Mouse (Mus musculus) cerebellum, postnatal 10 days (tissue): ENCODE measurements around the gene Gbf1.
"Not testable (repeated sequence)": the region's sequence is repeated elsewhere in the genome, so short reads cannot be mapped to it uniquely, and the experiment has no call there.

Experiments
- DNase-seq, 2 experiments: peaks; one replicate each; pipeline ENCODE4 v3.0.0; 2021; ENCODE audit warnings: mixed read lengths in 2 of 2

Gene Gbf1

GRCm38 (mm10) chr19:46147511-46148371 lies 4.6 kb upstream of the Gbf1 start, which contains the start of gene Pitx3:
Gene Pitx3 (minus strand): TSS chr19:46148326.
- DNase-seq = peak; percentile 45 to 56

GRCm38 (mm10) chr19:46148372-46148760 lies 3.9 kb upstream of the Gbf1 start:
- DNase-seq = peak; percentile 65 to 70

- DNase-seq = no peak
Measured at GRCm38 (mm10) chr19:46149091-46149490, 3.2 kb upstream of the Gbf1 start.

- DNase-seq = no peak
Measured at GRCm38 (mm10) chr19:46165950-46166349, 13.6 kb downstream of the Gbf1 start.

- DNase-seq = not testable (repeated sequence)
Measured at GRCm38 (mm10) chr19:46167169-46167568, 14.9 kb downstream of the Gbf1 start.

GRCm38 (mm10) chr19:46169396-46169795 lies 17.1 kb downstream of the Gbf1 start:
- DNase-seq = no peak

- DNase-seq = no peak
Measured at GRCm38 (mm10) chr19:46169913-46170312, 17.6 kb downstream of the Gbf1 start.

GRCm38 (mm10) chr19:46172541-46172940 lies 20.2 kb downstream of the Gbf1 start:
- no peak for DNase-seq

GRCm38 (mm10) chr19:46175173-46175572 lies 22.9 kb downstream of the Gbf1 start:
- DNase-seq = no peak

GRCm38 (mm10) chr19:46177046-46177445 lies 24.7 kb downstream of the Gbf1 start:
- DNase-seq = no peak

- DNase-seq = no peak
Measured at GRCm38 (mm10) chr19:46180274-46180673, 28.0 kb downstream of the Gbf1 start.

- DNase-seq = no peak
Measured at GRCm38 (mm10) chr19:46182241-46182640, 29.9 kb downstream of the Gbf1 start.

- no peak for DNase-seq
Measured at GRCm38 (mm10) chr19:46186611-46187010, 34.3 kb downstream of the Gbf1 start.

- DNase-seq = no peak
Measured at GRCm38 (mm10) chr19:46187203-46187602, 34.9 kb downstream of the Gbf1 start.

GRCm38 (mm10) chr19:46198293-46198692 lies 46.0 kb downstream of the Gbf1 start:
- DNase-seq = no peak

- no peak for DNase-seq
Measured at GRCm38 (mm10) chr19:46198891-46199290, 46.6 kb downstream of the Gbf1 start.

- DNase-seq = no peak
Measured at GRCm38 (mm10) chr19:46204166-46204565, 51.9 kb downstream of the Gbf1 start.

GRCm38 (mm10) chr19:46205680-46206079 lies 53.4 kb downstream of the Gbf1 start:
- DNase-seq = no peak

- DNase-seq = no peak
Measured at GRCm38 (mm10) chr19:46210951-46211350, 58.6 kb downstream of the Gbf1 start.

GRCm38 (mm10) chr19:46214541-46214940 lies 62.2 kb downstream of the Gbf1 start:
- DNase-seq = no peak

GRCm38 (mm10) chr19:46215401-46215800 lies 63.1 kb downstream of the Gbf1 start:
- DNase-seq = no peak

GRCm38 (mm10) chr19:46216716-46217115 lies 64.4 kb downstream of the Gbf1 start:
- no peak for DNase-seq

- not testable (repeated sequence) for DNase-seq
Measured at GRCm38 (mm10) chr19:46217347-46217746, 65.0 kb downstream of the Gbf1 start.

- DNase-seq = peak; percentile 8 to 34
Measured at GRCm38 (mm10) chr19:46220116-46220515, 67.8 kb downstream of the Gbf1 start.

GRCm38 (mm10) chr19:46223118-46223517 lies 70.8 kb downstream of the Gbf1 start:
- DNase-seq = no peak
